Mouse (Mus musculus) c-Kit-negative CD71-positive TER-119-positive erythroid progenitor cells, embryonic 14.5 days (primary cell): ENCODE measurements around the gene Serpinb1b.
"Not testable (repeated sequence)": the region's sequence is repeated elsewhere in the genome, so short reads cannot be mapped to it uniquely, and the experiment has no call there.

Experiments
- DNase-seq: peaks from one replicate; pipeline ENCODE4 v3.0.0-alpha.2; 2013; ENCODE audit warnings: low read depth, low spot score

The Serpinb1b gene

GRCm38 (mm10) chr13:33078056-33078705 lies at the start of gene Serpinb1b:
TSS of gene Serpinb1b (plus strand) at chr13:33078575.
- DNase-seq: no peak

- DNase-seq: not testable (repeated sequence)
These were observed 48.9 kb upstream of the Serpinb1b start for GRCm38 (mm10) chr13:33029478-33029877.

GRCm38 (mm10) chr13:33030281-33030680 lies 48.1 kb upstream of the Serpinb1b start:
- DNase-seq: no peak

- DNase-seq: no peak
These were observed 42.9 kb upstream of the Serpinb1b start for GRCm38 (mm10) chr13:33035506-33035905.

GRCm38 (mm10) chr13:33043542-33043941 lies 34.8 kb upstream of the Serpinb1b start:
- DNase-seq: no peak

GRCm38 (mm10) chr13:33047234-33047633 lies 31.1 kb upstream of the Serpinb1b start:
- DNase-seq: no peak

- DNase-seq: no peak
These were observed 30.2 kb upstream of the Serpinb1b start for GRCm38 (mm10) chr13:33048187-33048586.

- no peak for DNase-seq
These were observed 26.7 kb upstream of the Serpinb1b start for GRCm38 (mm10) chr13:33051697-33052096.

- DNase-seq: no peak
These were observed 15.3 kb upstream of the Serpinb1b start for GRCm38 (mm10) chr13:33063048-33063447.

- DNase-seq: no peak
These were observed 10.9 kb upstream of the Serpinb1b start for GRCm38 (mm10) chr13:33067387-33067977.

- no peak for DNase-seq
These were observed 10.2 kb upstream of the Serpinb1b start for GRCm38 (mm10) chr13:33068164-33068563.

- DNase-seq: no peak
These were observed 6.6 kb upstream of the Serpinb1b start for GRCm38 (mm10) chr13:33071776-33072175.

- DNase-seq: no peak
These were observed 4.3 kb upstream of the Serpinb1b start for GRCm38 (mm10) chr13:33074029-33074428.

- DNase-seq: no peak
These were observed 2.1 kb upstream of the Serpinb1b start for GRCm38 (mm10) chr13:33076247-33076646.

GRCm38 (mm10) chr13:33077026-33077685 lies 1.2 kb upstream of the Serpinb1b start:
- DNase-seq: no peak

- no peak for DNase-seq
These were observed 1.0 kb downstream of the Serpinb1b start for GRCm38 (mm10) chr13:33079391-33079790.

- DNase-seq: no peak
These were observed 2.0 kb downstream of the Serpinb1b start for GRCm38 (mm10) chr13:33080356-33080755.

GRCm38 (mm10) chr13:33083834-33084233 lies 5.5 kb downstream of the Serpinb1b start:
- DNase-seq: no peak

- no peak for DNase-seq
These were observed 6.8 kb downstream of the Serpinb1b start for GRCm38 (mm10) chr13:33084975-33085694.

GRCm38 (mm10) chr13:33085695-33086432 lies 7.5 kb downstream of the Serpinb1b start:
- DNase-seq: no peak

- DNase-seq: no peak
These were observed 11.2 kb downstream of the Serpinb1b start for GRCm38 (mm10) chr13:33089566-33089965.

GRCm38 (mm10) chr13:33090546-33090945 lies 12.2 kb downstream of the Serpinb1b start:
- DNase-seq: no peak
